Mouse (Mus musculus) neural tube, embryonic 11.5 days (tissue): ENCODE results near the gene Sema4d. TPM values are rescaled to one million over a fixed set of nuclear protein-coding genes. Genes with fewer than 3 reads are reported as not detected.

Source experiments
- ATAC-seq: fragments of 200-750 bp; cut with Nextera tagmentation; 2 replicates; pipeline ENCODE4 v1.8.0; 2017; ENCODE audit warnings: moderate number of reproducible peaks, mild to moderate bottlenecking, moderate TSS enrichment, moderate library complexity; ENCODE audit not compliant: insufficient read depth, low FRiP score, low TSS enrichment
- DNase-seq: peaks from one replicate; pipeline ENCODE4 v3.0.0-alpha.2; 2015; ENCODE audit warnings: low spot score
- H3K27ac ChIP-seq: fragments of 300-500 bp; sonication (generic); 2 replicates; pipeline ENCODE4 v1.5.1; 2014; ENCODE audit warnings: low read depth, mild to moderate bottlenecking, low read length
- H3K27me3 ChIP-seq: fragments of 300-500 bp; sonication (generic); 2 replicates; pipeline ENCODE4 v1.6.1; 2014; ENCODE audit warnings: mild to moderate bottlenecking, low read length, mixed read lengths; ENCODE audit not compliant: control insufficient read depth, insufficient read depth
- H3K36me3 ChIP-seq: fragments of 300-500 bp; sonication (generic); 2 replicates; pipeline ENCODE4 v1.6.1; 2014; ENCODE audit warnings: mild to moderate bottlenecking, low read length, moderate library complexity, mixed read lengths; ENCODE audit not compliant: control insufficient read depth, insufficient read depth
- H3K4me1 ChIP-seq: fragments of 300-500 bp; sonication (generic); 2 replicates; pipeline ENCODE4 v1.6.1; 2014; ENCODE audit warnings: low read length, mixed read lengths; ENCODE audit not compliant: control insufficient read depth, insufficient read depth
- H3K4me2 ChIP-seq: fragments of 300-500 bp; sonication (generic); 2 replicates; pipeline ENCODE4 v1.6.1; 2014; ENCODE audit warnings: low read depth, mild to moderate bottlenecking, moderate library complexity
- H3K4me3 ChIP-seq: fragments of 300-500 bp; sonication (generic); 2 replicates; pipeline ENCODE4 v1.5.1; 2014; ENCODE audit warnings: low read depth, low read length
- H3K9ac ChIP-seq: fragments of 300-500 bp; sonication (generic); 2 replicates; pipeline ENCODE4 v1.6.1; 2014; ENCODE audit warnings: mild to moderate bottlenecking, low read length
- H3K9me3 ChIP-seq: fragments of 300-500 bp; sonication (generic); 2 replicates; pipeline ENCODE4 v1.6.1; 2016; ENCODE audit warnings: low read length; ENCODE audit not compliant: control insufficient read depth
- WGBS: fragments of 180-500 bp; shearing (Covaris S2); extraction: QIAGEN DNeasy Blood & Tissue Kit; methylation state at CpG from one replicate; pipeline ENCODE4 v1.1.7; 2014; 5-methylcytosine and 5-hydroxymethylcytosine counted together
- polyA plus RNA-seq: library from polyadenylated mRNA; unstranded; fragments of >200 nt; fragmentation: Nextera tagmentation; extraction: Ambion mirVana; gene quantifications from 2 replicates; pipeline ENCODE4 v1.2.1, GENCODE M21; 2014

The Sema4d gene
- polyA plus RNA-seq, 1 experiment from 2014 or later = 6.7 TPM

- Histone ChIP-seq H3K4me1 (no peaks in the 10 kb centered on the region), H3K4me2 (no peak overlapping the region), H3K4me3 (no peak overlapping the region), H3K27ac (no peak overlapping the region), H3K27me3 (no peaks in the 10 kb centered on the region), H3K36me3 (no peaks in the 10 kb centered on the region), H3K9ac (no peak overlapping the region), H3K9me3 (no peaks in the 10 kb centered on the region)
- no peak for DNase-seq
- ATAC-seq = no peak
- 84% methylated on average over 5 of the region's 5 CpGs for WGBS
Measured at GRCm38 (mm10) chr13:51703893-51704292, 89.7 kb downstream of the Sema4d start.

- Histone ChIP-seq H3K4me1 (no peaks in the 10 kb centered on the region), H3K9me3 (no peaks in the 10 kb centered on the region), H3K27ac (no peak overlapping the region), H3K4me2 (no peak overlapping the region), H3K27me3 (no peaks in the 10 kb centered on the region), H3K4me3 (no peak overlapping the region), H3K9ac (no peak overlapping the region), H3K36me3 (no peaks in the 10 kb centered on the region)
- WGBS = 94% methylated on average over 3 of the region's 3 CpGs
- no peak for ATAC-seq
- no peak for DNase-seq
Measured at GRCm38 (mm10) chr13:51698318-51698717, 95.2 kb downstream of the Sema4d start.

GRCm38 (mm10) chr13:51697897-51698296 lies 95.7 kb downstream of the Sema4d start:
- WGBS = 66% methylated on average over 4 of the region's 4 CpGs
- no peak overlapping the region for H3K27ac ChIP-seq
- no peaks in the 10 kb centered on the region for H3K36me3 ChIP-seq
- DNase-seq = no peak
- no peaks in the 10 kb centered on the region for H3K4me1 ChIP-seq
- H3K27me3 ChIP-seq = no peaks in the 10 kb centered on the region
- no peak overlapping the region for H3K4me2 ChIP-seq
- no peak overlapping the region for H3K4me3 ChIP-seq
- ATAC-seq = no peak
- no peak overlapping the region for H3K9ac ChIP-seq
- no peaks in the 10 kb centered on the region for H3K9me3 ChIP-seq

GRCm38 (mm10) chr13:51697455-51697854 lies 96.1 kb downstream of the Sema4d start:
- H3K27ac ChIP-seq = no peak overlapping the region
- ATAC-seq = no peak
- no peaks in the 10 kb centered on the region for H3K27me3 ChIP-seq
- H3K4me3 ChIP-seq = no peak overlapping the region
- no peaks in the 10 kb centered on the region for H3K9me3 ChIP-seq
- no peak overlapping the region for H3K9ac ChIP-seq
- 91% methylated on average over 6 of the region's 6 CpGs for WGBS
- no peaks in the 10 kb centered on the region for H3K4me1 ChIP-seq
- DNase-seq = no peak
- H3K4me2 ChIP-seq = no peak overlapping the region
- H3K36me3 ChIP-seq = no peaks in the 10 kb centered on the region

GRCm38 (mm10) chr13:51696481-51696880 lies 97.1 kb downstream of the Sema4d start:
- DNase-seq (no peak), ATAC-seq (no peak)
- Histone ChIP-seq H3K9me3 (no peaks in the 10 kb centered on the region), H3K9ac (no peak overlapping the region), H3K4me2 (no peak overlapping the region), H3K27ac (no peak overlapping the region), H3K4me1 (no peaks in the 10 kb centered on the region), H3K4me3 (no peak overlapping the region), H3K36me3 (no peaks in the 10 kb centered on the region), H3K27me3 (no peaks in the 10 kb centered on the region)

GRCm38 (mm10) chr13:51688688-51689087 lies 104.9 kb downstream of the Sema4d start:
- Histone ChIP-seq H3K9ac (no peak overlapping the region), H3K4me2 (no peak overlapping the region), H3K27ac (no peak overlapping the region), H3K27me3 (no peaks in the 10 kb centered on the region), H3K9me3 (no peaks in the 10 kb centered on the region), H3K36me3 (peaks cover 2% of the 10 kb centered on the region), H3K4me3 (no peak overlapping the region), H3K4me1 (no peaks in the 10 kb centered on the region)
- WGBS = 53% methylated on average over 3 of the region's 3 CpGs
- ATAC-seq (no peak), DNase-seq (no peak)

- Histone ChIP-seq H3K4me3 (no peak overlapping the region), H3K27me3 (no peaks in the 10 kb centered on the region), H3K4me1 (no peaks in the 10 kb centered on the region), H3K4me2 (no peak overlapping the region), H3K27ac (no peak overlapping the region), H3K36me3 (peaks cover 11% of the 10 kb centered on the region), H3K9me3 (no peaks in the 10 kb centered on the region), H3K9ac (no peak overlapping the region)
- DNase-seq (no peak), ATAC-seq (no peak)
- 94% methylated on average over 5 of the region's 5 CpGs for WGBS
Measured at GRCm38 (mm10) chr13:51686966-51687365, 106.6 kb downstream of the Sema4d start.

- Histone ChIP-seq H3K9me3 (no peaks in the 10 kb centered on the region), H3K9ac (no peak overlapping the region), H3K27ac (no peak overlapping the region), H3K4me2 (no peak overlapping the region), H3K4me1 (no peaks in the 10 kb centered on the region), H3K27me3 (no peaks in the 10 kb centered on the region), H3K36me3 (peaks cover 18% of the 10 kb centered on the region), H3K4me3 (no peak overlapping the region)
- DNase-seq (no peak), ATAC-seq (no peak)
- 93% methylated on average over 7 of the region's 7 CpGs for WGBS
Measured at GRCm38 (mm10) chr13:51685290-51685966, 108.1 kb downstream of the Sema4d start.

GRCm38 (mm10) chr13:51681634-51682033 lies 111.9 kb downstream of the Sema4d start:
- H3K4me1 ChIP-seq = no peaks in the 10 kb centered on the region
- H3K4me3 ChIP-seq = no peak overlapping the region
- H3K27me3 ChIP-seq = no peaks in the 10 kb centered on the region
- ATAC-seq = no peak
- H3K9ac ChIP-seq = no peak overlapping the region
- H3K27ac ChIP-seq = no peak overlapping the region
- H3K4me2 ChIP-seq = no peak overlapping the region
- no peaks in the 10 kb centered on the region for H3K9me3 ChIP-seq
- DNase-seq = no peak
- H3K36me3 ChIP-seq = peaks cover 26% of the 10 kb centered on the region
- WGBS = 89% methylated on average over 8 of the region's 8 CpGs
